Mouse (Mus musculus) liver, postnatal 0 days (tissue): Measurements from ENCODE around the gene Eif4g3.

Experiments used
- CTCF ChIP-seq: sonication (generic); IDR thresholded peaks from 2 replicates; pipeline ENCODE4 v1.5.1; 2016; ENCODE audit warnings: antibody characterized with exemption, low read depth
- EP300 ChIP-seq: IDR thresholded peaks from 2 replicates; pipeline ENCODE4 v1.6.1; 2016; ENCODE audit warnings: antibody characterized with exemption, low read depth, mild to moderate bottlenecking

DNA sequence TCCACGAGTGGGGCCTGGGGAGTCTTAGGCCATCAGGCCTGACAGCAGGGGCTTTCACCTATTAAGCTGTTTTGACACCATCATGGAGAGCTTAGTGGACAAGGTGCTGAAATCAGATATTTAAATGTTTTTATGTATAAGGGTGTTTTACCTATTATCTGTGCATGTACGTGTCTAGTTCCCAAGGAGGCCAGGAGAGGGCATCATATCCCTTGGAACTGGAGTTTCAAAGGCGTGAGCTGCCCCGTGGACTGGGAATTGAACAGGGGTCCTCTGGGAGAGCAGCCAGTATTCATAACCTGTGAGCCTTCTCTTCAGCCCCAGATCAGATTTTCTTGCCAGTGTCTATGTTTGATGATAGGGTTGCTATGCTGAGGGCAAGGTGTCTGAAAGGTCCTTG is 2.4 kb upstream of the Eif4g3 start:
- TF ChIP-seq CTCF (0 out of 2 replicates have a peak, but pooled peaks have one; percentile 12), EP300 (no peak)
